Mouse (Mus musculus): ENCODE data around the gene Akap11.

DNA sequence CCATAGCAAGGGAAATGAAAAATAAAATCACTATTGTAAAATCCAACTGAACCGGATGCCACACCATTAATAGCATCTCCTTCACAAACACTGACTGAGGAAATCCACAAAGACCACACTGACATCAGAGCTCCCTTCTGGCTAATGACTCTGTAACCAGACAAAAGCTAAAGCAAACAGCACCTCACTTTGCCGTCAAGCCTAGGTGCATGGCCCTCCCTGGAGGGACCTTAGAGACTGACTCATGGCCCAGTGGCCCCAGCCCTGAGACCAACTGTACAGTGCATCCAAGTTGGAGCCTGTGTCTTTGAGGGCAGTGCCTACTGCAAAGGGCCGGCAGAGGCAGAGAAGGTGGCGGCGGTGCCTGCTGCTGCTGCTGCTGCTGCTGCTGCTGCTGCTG lies 77.5 kb downstream of the Akap11 start:
- TF ChIP-seq POLR2A (IDR thresholded peaks at IDR 0.05; ENCODE audit: borderline replicate concordance, extremely low read depth, insufficient read depth, insufficient read length, poor library complexity, severe bottlenecking) (no peak), CTCF (IDR thresholded peaks at IDR 0.05; ENCODE audit: borderline replicate concordance, extremely low read depth, insufficient read depth, insufficient read length) (no peak)

Measured in brain, embryonic 14.5 days (tissue).